ENCODE assay signal across 31 mouse cellular contexts in genomic region chr14:57187814-57188213, GRCm38 (mm10). TPM values are rescaled to one million over a fixed set of nuclear protein-coding genes. Genes with fewer than 3 reads are reported as not detected.
"Had no signal": no experiment of that assay in that cellular context is flagged by ENCODE, and none has a peak within 500 bp of the region (broad histone marks: within the 10 kb centered on the region; RNA-seq: fewer than 3 reads in every experiment).

No protein-coding gene starts in this region.

- H3K27ac ChIP-seq: gastrocnemius, adult 2 months; heart, adult 2 months; hindbrain, embryonic 10.5 days; hindbrain, embryonic 12.5 days; hindbrain, embryonic 14.5 days; intestine, embryonic 15.5 days; layer of hippocampus, adult 2 months; limb, embryonic 13.5 days; limb, embryonic 15.5 days; liver, embryonic 13.5 days had no signal

- H3K4me3 ChIP-seq: gastrocnemius, adult 2 months; heart, adult 2 months; hindbrain, embryonic 10.5 days; hindbrain, embryonic 12.5 days; intestine, embryonic 15.5 days; layer of hippocampus, adult 2 months; limb, embryonic 13.5 days; limb, embryonic 15.5 days; liver, embryonic 13.5 days had no signal

- H3K4me2 ChIP-seq: heart, embryonic 11.5 days; hindbrain, embryonic 12.5 days; hindbrain, embryonic 14.5 days; intestine, embryonic 15.5 days; limb, embryonic 13.5 days; limb, embryonic 15.5 days; liver, embryonic 11.5 days; liver, embryonic 13.5 days had no signal

- DNase-seq: gastrocnemius, adult 2 months; gastrocnemius, postnatal 10 days; gastrocnemius, postnatal 25 days; heart, adult 2 months; heart, postnatal 10 days; heart, postnatal 4 days; kidney, adult 18-20 months; kidney, adult 8-10 months; kidney, postnatal 10 days; kidney, postnatal 25 days; kidney, postnatal 4 days; layer of hippocampus, postnatal 36 days; left cerebral cortex, postnatal 4 days; liver, embryonic 13.5 days had no signal

- H3K4me1 ChIP-seq: hindbrain, embryonic 10.5 days; hindbrain, embryonic 12.5 days; intestine, embryonic 15.5 days; limb, embryonic 13.5 days; limb, embryonic 15.5 days; liver, embryonic 13.5 days had no signal

- H3K9me3 ChIP-seq: hindbrain, embryonic 10.5 days; hindbrain, embryonic 12.5 days; intestine, embryonic 15.5 days; limb, embryonic 13.5 days; limb, embryonic 15.5 days; liver, embryonic 13.5 days had no signal

- H3K27me3 ChIP-seq: hindbrain, embryonic 12.5 days; intestine, embryonic 15.5 days; limb, embryonic 13.5 days; limb, embryonic 15.5 days; liver, embryonic 13.5 days had no signal

- H3K36me3 ChIP-seq: hindbrain, embryonic 10.5 days; hindbrain, embryonic 12.5 days; intestine, embryonic 15.5 days; limb, embryonic 13.5 days; limb, embryonic 15.5 days; liver, embryonic 13.5 days had no signal

- ATAC-seq: hindbrain, embryonic 16.5 days; inflammation-experienced regulatory T-cells, adult 6 months; intestine, embryonic 15.5 days; intestine, postnatal 0 days had no signal

- H3K9ac ChIP-seq: hindbrain, embryonic 12.5 days; hindbrain, embryonic 14.5 days; intestine, embryonic 15.5 days; limb, embryonic 13.5 days; limb, embryonic 15.5 days; liver, embryonic 13.5 days had no signal

RNA-seq across cellular contexts. Expression of gene Gjb6, which starts 54.4 kb away (rescaled TPM):
- total RNA-seq: gastrocnemius, adult 2 months; gastrocnemius, postnatal 4 days; granulocyte monocyte progenitor cell, adult 5-6 weeks; heart, adult 2 months; heart, postnatal 10 days; heart, postnatal 25 days; heart, postnatal 4 days had no signal
- polyA plus RNA-seq: heart, adult 2 months; heart, embryonic 14.5 days; heart, embryonic 16.5 days; inflammation-experienced regulatory T-cells, adult 6 months had no signal
